Mouse (Mus musculus): ENCODE data around the gene Pax2. TPM values are rescaled to one million over a fixed set of nuclear protein-coding genes. Genes with fewer than 3 reads are reported as not detected.

Pax2 gene
- polyA plus RNA-seq, 1 experiment from 2014 or later, result not detected

- Histone ChIP-seq H3K4me3 (ENCODE audit: low read depth, low read length) (no peak overlapping the region), H3K9ac (ENCODE audit: low read depth, low read length) (no peak overlapping the region), H3K9me3 (replicated peaks; ENCODE audit: control insufficient read depth, low read length) (no peaks in the 10 kb centered on the region), H3K4me1 (ENCODE audit: control insufficient read depth, insufficient read depth, low read length) (no peaks in the 10 kb centered on the region), H3K27ac (ENCODE audit: low read depth, low read length) (no peak overlapping the region), H3K36me3 (ENCODE audit: control insufficient read depth, insufficient read depth, low read length) (no peaks in the 10 kb centered on the region), H3K27me3 (ENCODE audit: control insufficient read depth, insufficient read depth, low read length) (0 out of 2 replicates have a peak, but pooled peaks cover 3% of the 10 kb centered on the region), H3K4me2 (no peak overlapping the region)
- WGBS (ENCODE audit: insufficient replicate concordance), result 86% methylated on average over 1 of the region's 1 CpGs
- no peak for ATAC-seq (replicated peaks; ENCODE audit: insufficient number of reproducible peaks, low FRiP score, low TSS enrichment)
Observed at GRCm38 (mm10) chr19:44858671-44859070, 102.8 kb downstream of the Pax2 start.

GRCm38 (mm10) chr19:44868766-44869165 lies 112.9 kb downstream of the Pax2 start:
- Histone ChIP-seq H3K27ac (ENCODE audit: low read depth, low read length) (no peak overlapping the region), H3K4me1 (ENCODE audit: control insufficient read depth, insufficient read depth, low read length) (no peaks in the 10 kb centered on the region), H3K9me3 (replicated peaks; ENCODE audit: control insufficient read depth, low read length) (no peaks in the 10 kb centered on the region), H3K9ac (ENCODE audit: low read depth, low read length) (no peak overlapping the region), H3K36me3 (ENCODE audit: control insufficient read depth, insufficient read depth, low read length) (no peaks in the 10 kb centered on the region), H3K4me2 (no peak overlapping the region), H3K27me3 (ENCODE audit: control insufficient read depth, insufficient read depth, low read length) (peaks cover under 1% of the 10 kb centered on the region), H3K4me3 (ENCODE audit: low read depth, low read length) (no peak overlapping the region)
- ATAC-seq (replicated peaks; ENCODE audit: insufficient number of reproducible peaks, low FRiP score, low TSS enrichment), result no peak
- 36% methylated on average over 2 of the region's 2 CpGs for WGBS (ENCODE audit: insufficient replicate concordance)

GRCm38 (mm10) chr19:44874186-44874898 lies 118.5 kb downstream of the Pax2 start:
- H3K27ac ChIP-seq (ENCODE audit: low read depth, low read length), result no peak overlapping the region
- no peak for ATAC-seq (replicated peaks; ENCODE audit: insufficient number of reproducible peaks, low FRiP score, low TSS enrichment)
- no peak overlapping the region for H3K4me3 ChIP-seq (ENCODE audit: low read depth, low read length)
- H3K27me3 ChIP-seq (ENCODE audit: control insufficient read depth, insufficient read depth, low read length), result peaks cover 11% of the 10 kb centered on the region
- no peak overlapping the region for H3K9ac ChIP-seq (ENCODE audit: low read depth, low read length)
- no peaks in the 10 kb centered on the region for H3K9me3 ChIP-seq (replicated peaks; ENCODE audit: control insufficient read depth, low read length)
- H3K4me2 ChIP-seq, result no peak overlapping the region
- 62% methylated on average over 15 of the region's 15 CpGs for WGBS (ENCODE audit: insufficient replicate concordance)
- no peaks in the 10 kb centered on the region for H3K4me1 ChIP-seq (ENCODE audit: control insufficient read depth, insufficient read depth, low read length)
- H3K36me3 ChIP-seq (ENCODE audit: control insufficient read depth, insufficient read depth, low read length), result no peaks in the 10 kb centered on the region

- 28% methylated on average over 6 of the region's 6 CpGs for WGBS (ENCODE audit: insufficient replicate concordance)
- peaks cover 11% of the 10 kb centered on the region for H3K27me3 ChIP-seq (ENCODE audit: control insufficient read depth, insufficient read depth, low read length)
- H3K9me3 ChIP-seq (replicated peaks; ENCODE audit: control insufficient read depth, low read length), result no peaks in the 10 kb centered on the region
- H3K36me3 ChIP-seq (ENCODE audit: control insufficient read depth, insufficient read depth, low read length), result no peaks in the 10 kb centered on the region
- no peak overlapping the region for H3K9ac ChIP-seq (ENCODE audit: low read depth, low read length)
- no peak for ATAC-seq (replicated peaks; ENCODE audit: insufficient number of reproducible peaks, low FRiP score, low TSS enrichment)
- no peak overlapping the region for H3K4me2 ChIP-seq
- H3K4me3 ChIP-seq (ENCODE audit: low read depth, low read length), result no peak overlapping the region
- H3K27ac ChIP-seq (ENCODE audit: low read depth, low read length), result no peak overlapping the region
- no peaks in the 10 kb centered on the region for H3K4me1 ChIP-seq (ENCODE audit: control insufficient read depth, insufficient read depth, low read length)
Observed at GRCm38 (mm10) chr19:44874928-44875327, 119.1 kb downstream of the Pax2 start.

- H3K27ac ChIP-seq (ENCODE audit: low read depth, low read length), result no peak overlapping the region
- H3K9me3 ChIP-seq (replicated peaks; ENCODE audit: control insufficient read depth, low read length), result no peaks in the 10 kb centered on the region
- H3K4me1 ChIP-seq (ENCODE audit: control insufficient read depth, insufficient read depth, low read length), result no peaks in the 10 kb centered on the region
- H3K36me3 ChIP-seq (ENCODE audit: control insufficient read depth, insufficient read depth, low read length), result no peaks in the 10 kb centered on the region
- 68% methylated on average over 1 of the region's 1 CpGs for WGBS (ENCODE audit: insufficient replicate concordance)
- H3K27me3 ChIP-seq (ENCODE audit: control insufficient read depth, insufficient read depth, low read length), result peaks cover 11% of the 10 kb centered on the region
- no peak overlapping the region for H3K9ac ChIP-seq (ENCODE audit: low read depth, low read length)
- ATAC-seq (replicated peaks; ENCODE audit: insufficient number of reproducible peaks, low FRiP score, low TSS enrichment), result no peak
- H3K4me2 ChIP-seq, result no peak overlapping the region
- no peak overlapping the region for H3K4me3 ChIP-seq (ENCODE audit: low read depth, low read length)
Observed at GRCm38 (mm10) chr19:44875718-44876117, 119.9 kb downstream of the Pax2 start.

GRCm38 (mm10) chr19:44876529-44876928 lies 120.7 kb downstream of the Pax2 start:
- H3K9me3 ChIP-seq (replicated peaks; ENCODE audit: control insufficient read depth, low read length), result no peaks in the 10 kb centered on the region
- no peak overlapping the region for H3K9ac ChIP-seq (ENCODE audit: low read depth, low read length)
- no peaks in the 10 kb centered on the region for H3K36me3 ChIP-seq (ENCODE audit: control insufficient read depth, insufficient read depth, low read length)
- no peak overlapping the region for H3K27ac ChIP-seq (ENCODE audit: low read depth, low read length)
- peaks cover 3% of the 10 kb centered on the region for H3K4me1 ChIP-seq (ENCODE audit: control insufficient read depth, insufficient read depth, low read length)
- H3K4me2 ChIP-seq, result no peak overlapping the region
- 79% methylated on average over 7 of the region's 7 CpGs for WGBS (ENCODE audit: insufficient replicate concordance)
- no peak overlapping the region for H3K4me3 ChIP-seq (ENCODE audit: low read depth, low read length)
- ATAC-seq (replicated peaks; ENCODE audit: insufficient number of reproducible peaks, low FRiP score, low TSS enrichment), result no peak
- peaks cover 19% of the 10 kb centered on the region for H3K27me3 ChIP-seq (ENCODE audit: control insufficient read depth, insufficient read depth, low read length)

GRCm38 (mm10) chr19:44882552-44883024 lies 126.7 kb downstream of the Pax2 start:
- peaks cover 22% of the 10 kb centered on the region for H3K27me3 ChIP-seq (ENCODE audit: control insufficient read depth, insufficient read depth, low read length)
- H3K4me1 ChIP-seq (ENCODE audit: control insufficient read depth, insufficient read depth, low read length), result peaks cover 16% of the 10 kb centered on the region
- H3K27ac ChIP-seq (ENCODE audit: low read depth, low read length), result no peak overlapping the region
- ATAC-seq (replicated peaks; ENCODE audit: insufficient number of reproducible peaks, low FRiP score, low TSS enrichment), result no peak
- peak overlapping the region; percentile 72 for H3K9ac ChIP-seq (ENCODE audit: low read depth, low read length)
- no peaks in the 10 kb centered on the region for H3K36me3 ChIP-seq (ENCODE audit: control insufficient read depth, insufficient read depth, low read length)
- H3K4me3 ChIP-seq (ENCODE audit: low read depth, low read length), result peak overlapping the region; percentile 41
- peak overlapping the region; percentile 64 for H3K4me2 ChIP-seq
- WGBS (ENCODE audit: insufficient replicate concordance), result 2% methylated on average over 31 of the region's 31 CpGs
- no peaks in the 10 kb centered on the region for H3K9me3 ChIP-seq (replicated peaks; ENCODE audit: control insufficient read depth, low read length)

GRCm38 (mm10) chr19:44884331-44884730 lies 128.5 kb downstream of the Pax2 start:
- H3K4me2 ChIP-seq, result no peak overlapping the region
- H3K9ac ChIP-seq (ENCODE audit: low read depth, low read length), result no peak overlapping the region
- H3K27me3 ChIP-seq (ENCODE audit: control insufficient read depth, insufficient read depth, low read length), result peaks cover 24% of the 10 kb centered on the region
- H3K4me1 ChIP-seq (ENCODE audit: control insufficient read depth, insufficient read depth, low read length), result peaks cover 16% of the 10 kb centered on the region
- 45% methylated on average over 3 of the region's 3 CpGs for WGBS (ENCODE audit: insufficient replicate concordance)
- ATAC-seq (replicated peaks; ENCODE audit: insufficient number of reproducible peaks, low FRiP score, low TSS enrichment), result no peak
- H3K27ac ChIP-seq (ENCODE audit: low read depth, low read length), result no peak overlapping the region
- H3K36me3 ChIP-seq (ENCODE audit: control insufficient read depth, insufficient read depth, low read length), result no peaks in the 10 kb centered on the region
- H3K9me3 ChIP-seq (replicated peaks; ENCODE audit: control insufficient read depth, low read length), result no peaks in the 10 kb centered on the region
- H3K4me3 ChIP-seq (ENCODE audit: low read depth, low read length), result no peak overlapping the region

GRCm38 (mm10) chr19:44886475-44886874 lies 130.6 kb downstream of the Pax2 start:
- no peak overlapping the region for H3K27ac ChIP-seq (ENCODE audit: low read depth, low read length)
- 12% methylated on average over 3 of the region's 3 CpGs for WGBS (ENCODE audit: insufficient replicate concordance)
- no peak overlapping the region for H3K9ac ChIP-seq (ENCODE audit: low read depth, low read length)
- no peak; the same call in 1 of the 2 replicates for ATAC-seq (replicated peaks; ENCODE audit: insufficient number of reproducible peaks, low FRiP score, low TSS enrichment)
- H3K4me1 ChIP-seq (ENCODE audit: control insufficient read depth, insufficient read depth, low read length), result peaks cover 17% of the 10 kb centered on the region
- no peak overlapping the region for H3K4me3 ChIP-seq (ENCODE audit: low read depth, low read length)
- no peaks in the 10 kb centered on the region for H3K9me3 ChIP-seq (replicated peaks; ENCODE audit: control insufficient read depth, low read length)
- H3K36me3 ChIP-seq (ENCODE audit: control insufficient read depth, insufficient read depth, low read length), result no peaks in the 10 kb centered on the region
- H3K27me3 ChIP-seq (ENCODE audit: control insufficient read depth, insufficient read depth, low read length), result peaks cover 28% of the 10 kb centered on the region
- H3K4me2 ChIP-seq, result 0 out of 2 replicates have a peak overlapping the region, but pooled peaks have one; percentile 16
